Mouse (Mus musculus): ENCODE measurements around the gene Fcer2a. TPM values are rescaled to one million over a fixed set of nuclear protein-coding genes. Genes with fewer than 3 reads are reported as not detected.

The Fcer2a gene
- total and polyA plus RNA-seq, 2 experiments: 0.09 to 0.51 TPM

DNA sequence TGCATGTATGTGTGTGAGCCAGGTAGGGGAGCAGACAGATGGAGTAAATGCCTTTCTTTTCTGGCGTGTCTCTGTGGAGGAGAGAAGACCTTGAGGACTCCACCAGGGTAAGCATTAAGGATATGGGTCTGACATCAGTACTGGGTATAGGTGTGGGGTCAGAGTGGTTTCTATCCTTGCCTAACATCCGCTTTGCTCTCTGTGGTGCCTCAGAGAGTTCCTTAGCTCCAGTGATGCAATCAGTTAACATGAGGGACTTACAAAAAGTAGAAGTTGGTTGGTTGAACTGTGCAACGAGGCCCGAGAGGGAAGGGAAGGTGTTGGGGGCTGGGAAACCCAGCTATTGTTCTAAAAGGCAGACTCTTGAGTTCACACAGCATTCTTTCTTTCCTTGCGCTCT, 29.6 kb downstream of the Fcer2a start:
- 52% methylated on average over 5 of the region's 5 CpGs for WGBS

GRCm38 (mm10) chr8:3660889-3661288, 33.1 kb downstream of the Fcer2a start:
- H3K4me1 ChIP-seq (ENCODE audit: control insufficient read depth, insufficient read depth, low read length): no peaks in the 10 kb centered on the region
- no peaks in the 10 kb centered on the region for H3K79me2 ChIP-seq (ENCODE audit: control insufficient read depth, insufficient read depth, low read length)
- TF ChIP-seq POLR2A (IDR thresholded peaks at IDR 0.05; ENCODE audit: extremely low read depth, insufficient read depth, low read length): no peak
- no peak for TF ChIP-seq CTCF (IDR thresholded peaks at IDR 0.05; ENCODE audit: low read depth, low read length)
- WGBS: 72% methylated on average over 8 of the region's 8 CpGs
- H3K27me3 ChIP-seq (ENCODE audit: control insufficient read depth, insufficient read depth, low read length): no peaks in the 10 kb centered on the region
- H3K36me3 ChIP-seq (ENCODE audit: control insufficient read depth, insufficient read depth, low read length): no peaks in the 10 kb centered on the region
- no peak overlapping the region for H3K27ac ChIP-seq (replicated peaks; ENCODE audit: insufficient read depth, low read depth, low read length)
- no peak for DNase-seq (ENCODE audit: extremely low read depth, low read depth, low spot score)
- H3K4me3 ChIP-seq (ENCODE audit: insufficient read depth, low read depth, low read length): no peak overlapping the region
- no peak overlapping the region for H3K9ac ChIP-seq (ENCODE audit: low read depth, low read length)

More for the DNA sequence above, 29.6 kb downstream of the Fcer2a start:
- H3K36me3 ChIP-seq (ENCODE audit: control insufficient read depth, insufficient read depth, low read length): no peaks in the 10 kb centered on the region
- no peak for TF ChIP-seq CTCF (IDR thresholded peaks at IDR 0.05; ENCODE audit: low read depth, low read length)
- no peak for TF ChIP-seq POLR2A (IDR thresholded peaks at IDR 0.05; ENCODE audit: extremely low read depth, insufficient read depth, low read length)
- H3K27ac ChIP-seq (replicated peaks; ENCODE audit: insufficient read depth, low read depth, low read length): no peak overlapping the region
- no peak overlapping the region for H3K4me3 ChIP-seq (ENCODE audit: insufficient read depth, low read depth, low read length)
- H3K9ac ChIP-seq (ENCODE audit: low read depth, low read length): no peak overlapping the region
- H3K27me3 ChIP-seq (ENCODE audit: control insufficient read depth, insufficient read depth, low read length): no peaks in the 10 kb centered on the region
- H3K4me1 ChIP-seq (ENCODE audit: control insufficient read depth, insufficient read depth, low read length): no peaks in the 10 kb centered on the region
- H3K79me2 ChIP-seq (ENCODE audit: control insufficient read depth, insufficient read depth, low read length): no peaks in the 10 kb centered on the region
- DNase-seq (ENCODE audit: extremely low read depth, low read depth, low spot score): no peak

DNA sequence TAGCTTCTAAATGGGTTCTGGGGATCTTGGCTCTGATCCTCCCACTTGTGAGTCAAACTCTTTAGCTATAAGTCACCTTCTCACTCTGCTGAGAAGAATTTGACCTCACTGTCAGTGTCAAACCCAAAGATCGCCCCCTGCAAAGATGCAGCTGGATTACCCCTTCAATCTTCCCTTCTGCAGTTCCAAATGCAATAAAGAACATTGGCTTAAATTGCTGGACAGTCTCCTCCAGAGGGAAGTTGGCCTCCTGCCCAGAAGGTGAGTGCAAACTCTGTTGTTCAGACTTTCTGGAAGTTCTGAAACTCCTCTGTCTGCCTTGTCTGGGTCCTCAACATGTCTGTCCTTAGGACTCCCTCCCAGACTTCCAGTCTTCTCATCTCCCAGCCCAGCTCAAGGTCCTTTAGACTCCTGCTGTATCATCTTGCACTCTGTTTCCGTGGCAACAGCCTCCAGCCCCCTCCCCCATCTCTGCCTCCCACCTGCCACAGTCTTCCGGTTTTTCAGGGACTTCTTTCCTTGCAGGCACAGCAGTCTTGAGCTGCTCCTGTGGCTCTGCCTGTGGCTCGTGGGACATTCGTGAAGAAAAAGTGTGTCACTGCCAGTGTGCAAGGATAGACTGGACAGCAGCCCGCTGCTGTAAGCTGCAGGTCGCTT, 37.1 kb downstream of the Fcer2a start:
- Histone ChIP-seq H3K36me3 (ENCODE audit: control insufficient read depth, insufficient read depth, low read length) (no peaks in the 10 kb centered on the region), H3K9ac (ENCODE audit: low read depth, low read length) (no peak overlapping the region), H3K79me2 (ENCODE audit: control insufficient read depth, insufficient read depth, low read length) (no peaks in the 10 kb centered on the region), H3K27ac (replicated peaks; ENCODE audit: insufficient read depth, low read depth, low read length) (no peak overlapping the region), H3K4me1 (ENCODE audit: control insufficient read depth, insufficient read depth, low read length) (no peaks in the 10 kb centered on the region), H3K27me3 (ENCODE audit: control insufficient read depth, insufficient read depth, low read length) (no peaks in the 10 kb centered on the region), H3K4me3 (ENCODE audit: insufficient read depth, low read depth, low read length) (no peak overlapping the region)
- no peak for TF ChIP-seq POLR2A (IDR thresholded peaks at IDR 0.05; ENCODE audit: extremely low read depth, insufficient read depth, low read length)
- TF ChIP-seq CTCF (IDR thresholded peaks at IDR 0.05; ENCODE audit: low read depth, low read length): no peak
- DNase-seq (ENCODE audit: extremely low read depth, low read depth, low spot score): no peak
- 41% methylated on average over 7 of the region's 7 CpGs for WGBS

DNA sequence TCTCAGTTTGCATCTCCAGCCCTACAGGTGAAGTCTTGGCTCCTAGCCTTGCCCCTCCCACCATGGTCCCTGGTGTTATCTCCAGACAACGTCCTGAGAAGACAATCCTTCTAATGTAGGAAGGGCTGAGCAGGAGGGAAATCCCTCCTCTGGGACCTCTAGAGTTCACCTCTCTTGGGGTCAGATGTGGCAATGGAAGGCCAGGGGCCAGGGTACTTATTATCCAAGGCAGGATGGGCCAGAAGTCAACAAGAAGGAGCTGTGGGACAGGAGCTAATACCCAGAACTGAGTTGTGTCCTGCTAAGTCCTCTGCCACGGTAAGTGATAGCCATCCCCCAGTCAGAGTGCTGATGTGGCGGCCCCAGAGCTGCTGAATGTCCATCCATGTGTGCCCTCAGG, 38.4 kb downstream of the Fcer2a start, which contains the start of gene Retn:
Gene Retn (plus strand): TSS at position 245 of the 400 bp plus-strand sequence.
- WGBS: 73% methylated on average over 3 of the region's 3 CpGs
- H3K79me2 ChIP-seq (ENCODE audit: control insufficient read depth, insufficient read depth, low read length): no peaks in the 10 kb centered on the region
- no peak within 1 kb of the TSS for H3K27ac ChIP-seq (replicated peaks; ENCODE audit: insufficient read depth, low read depth, low read length)
- H3K9ac ChIP-seq (ENCODE audit: low read depth, low read length): no peak within 1 kb of the TSS
- H3K4me1 ChIP-seq (ENCODE audit: control insufficient read depth, insufficient read depth, low read length): no peaks in the 10 kb centered on the region
- H3K4me3 ChIP-seq (ENCODE audit: insufficient read depth, low read depth, low read length): no peak within 1 kb of the TSS
- H3K36me3 ChIP-seq (ENCODE audit: control insufficient read depth, insufficient read depth, low read length): no peaks in the 10 kb centered on the region
- no peak for DNase-seq (ENCODE audit: extremely low read depth, low read depth, low spot score)
- TF ChIP-seq POLR2A (IDR thresholded peaks at IDR 0.05; ENCODE audit: extremely low read depth, insufficient read depth, low read length): no peak
- no peak for TF ChIP-seq CTCF (IDR thresholded peaks at IDR 0.05; ENCODE audit: low read depth, low read length)
- no peaks in the 10 kb centered on the region; the same call in 1 of the 2 replicates for H3K27me3 ChIP-seq (ENCODE audit: control insufficient read depth, insufficient read depth, low read length)

DNA sequence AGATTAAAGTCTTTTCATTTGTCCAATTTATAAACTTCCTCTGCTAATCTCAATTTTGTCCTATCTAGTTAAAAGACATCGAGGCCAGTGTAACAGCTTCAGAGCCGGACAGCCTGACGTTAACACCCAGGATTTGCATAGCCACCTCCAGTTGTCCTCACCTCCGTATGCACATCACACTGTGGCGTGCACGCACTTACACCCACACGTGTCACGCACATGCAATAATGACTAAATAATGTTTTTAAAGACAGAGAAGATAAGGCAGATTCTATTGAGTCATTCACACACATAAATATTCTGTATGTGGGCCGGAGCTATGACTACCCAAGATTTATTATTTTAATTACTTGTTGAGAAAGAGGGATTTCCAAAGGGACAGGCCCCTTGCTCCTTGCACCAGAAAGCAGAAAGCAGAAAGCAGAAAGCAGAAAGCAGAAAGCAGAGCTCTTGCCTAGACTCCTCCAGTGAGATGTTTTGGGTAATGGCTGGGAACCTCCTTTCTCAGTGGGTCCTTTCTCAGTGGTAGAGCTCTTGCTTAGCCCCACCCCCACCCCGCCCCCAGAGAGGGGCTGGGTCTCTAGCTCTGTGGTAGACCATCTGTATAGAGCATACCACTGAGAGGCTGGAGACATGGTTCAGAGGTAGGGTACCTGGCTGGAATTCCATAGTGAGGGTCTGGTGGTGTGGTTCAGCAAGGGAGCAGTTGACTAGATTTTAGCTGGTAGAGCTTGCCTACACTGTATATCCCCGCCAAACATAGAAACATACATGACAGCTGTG, 39.1 kb downstream of the Fcer2a start:
- Histone ChIP-seq H3K79me2 (ENCODE audit: control insufficient read depth, insufficient read depth, low read length) (no peaks in the 10 kb centered on the region), H3K27me3 (ENCODE audit: control insufficient read depth, insufficient read depth, low read length) (no peaks in the 10 kb centered on the region; the same call in 1 of the 2 replicates), H3K4me3 (ENCODE audit: insufficient read depth, low read depth, low read length) (no peak overlapping the region), H3K36me3 (ENCODE audit: control insufficient read depth, insufficient read depth, low read length) (no peaks in the 10 kb centered on the region), H3K27ac (replicated peaks; ENCODE audit: insufficient read depth, low read depth, low read length) (no peak overlapping the region), H3K9ac (ENCODE audit: low read depth, low read length) (no peak overlapping the region), H3K4me1 (ENCODE audit: control insufficient read depth, insufficient read depth, low read length) (no peaks in the 10 kb centered on the region)
- no peak for DNase-seq (ENCODE audit: extremely low read depth, low read depth, low spot score)
- 67% methylated on average over 11 of the region's 11 CpGs for WGBS
- TF ChIP-seq CTCF (IDR thresholded peaks at IDR 0.05; ENCODE audit: low read depth, low read length): no peak
- no peak for TF ChIP-seq POLR2A (IDR thresholded peaks at IDR 0.05; ENCODE audit: extremely low read depth, insufficient read depth, low read length)

Measured in liver, adult 2 months (tissue).